Mouse (Mus musculus) hindlimb bud, embryonic 11.5 days (tissue): ENCODE data around the gene Ttc9c.

Experiments
- DNase-seq: peaks from one replicate; pipeline ENCODE4 v3.0.0-alpha.2; 2012; ENCODE audit warnings: low read depth, low spot score; ENCODE audit errors: extremely low spot score

The Ttc9c gene

DNA sequence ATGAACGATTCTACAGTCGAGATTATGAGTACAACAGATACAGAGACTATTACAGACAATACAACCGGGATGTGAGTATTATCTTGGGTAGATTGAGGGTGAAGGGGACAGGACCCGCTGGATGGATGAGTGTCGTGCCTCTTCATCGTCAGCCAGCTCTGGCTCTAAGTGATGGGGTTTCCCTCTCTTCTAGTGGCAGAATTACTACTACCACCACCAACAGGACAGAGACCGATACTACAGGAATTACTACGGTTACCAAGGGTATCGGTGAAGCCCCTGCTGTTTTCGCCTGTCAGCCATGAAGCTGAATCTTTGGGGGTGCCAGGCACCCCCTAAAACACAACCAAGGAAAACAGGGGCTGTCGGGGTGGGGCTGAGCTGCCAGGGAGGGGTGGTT lies 12.1 kb upstream of the Ttc9c start:
- no peak for DNase-seq

GRCm38 (mm10) chr19:8830664-8831063 lies 11.5 kb upstream of the Ttc9c start:
- DNase-seq = no peak

- DNase-seq = no peak
These were observed 10.5 kb upstream of the Ttc9c start, which contains the start of gene AC129217.1 for GRCm38 (mm10) chr19:8829660-8830059. TSS of gene AC129217.1 (plus strand) at chr19:8829773.

DNA sequence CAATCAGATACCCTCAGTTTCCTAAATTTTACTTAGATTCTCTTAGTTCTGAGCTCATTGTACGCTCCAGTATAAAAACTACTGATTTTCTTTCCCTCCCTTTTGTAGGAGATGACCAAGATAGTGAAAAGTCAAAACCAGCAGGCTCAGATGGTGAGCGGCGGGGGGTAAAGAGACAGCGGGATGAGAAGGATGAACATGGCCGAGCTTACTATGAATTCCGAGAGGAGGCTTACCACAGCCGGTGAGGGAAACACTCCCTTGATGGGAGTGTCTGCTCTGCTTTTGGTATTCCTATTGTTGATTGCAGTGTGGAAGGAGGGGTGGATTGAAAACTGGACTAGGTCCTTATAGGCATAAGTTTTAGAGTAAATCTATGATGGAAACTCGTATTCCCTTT lies 3.6 kb upstream of the Ttc9c start:
- no peak for DNase-seq

GRCm38 (mm10) chr19:8821146-8821545 lies 2.0 kb upstream of the Ttc9c start:
- DNase-seq = no peak

DNA sequence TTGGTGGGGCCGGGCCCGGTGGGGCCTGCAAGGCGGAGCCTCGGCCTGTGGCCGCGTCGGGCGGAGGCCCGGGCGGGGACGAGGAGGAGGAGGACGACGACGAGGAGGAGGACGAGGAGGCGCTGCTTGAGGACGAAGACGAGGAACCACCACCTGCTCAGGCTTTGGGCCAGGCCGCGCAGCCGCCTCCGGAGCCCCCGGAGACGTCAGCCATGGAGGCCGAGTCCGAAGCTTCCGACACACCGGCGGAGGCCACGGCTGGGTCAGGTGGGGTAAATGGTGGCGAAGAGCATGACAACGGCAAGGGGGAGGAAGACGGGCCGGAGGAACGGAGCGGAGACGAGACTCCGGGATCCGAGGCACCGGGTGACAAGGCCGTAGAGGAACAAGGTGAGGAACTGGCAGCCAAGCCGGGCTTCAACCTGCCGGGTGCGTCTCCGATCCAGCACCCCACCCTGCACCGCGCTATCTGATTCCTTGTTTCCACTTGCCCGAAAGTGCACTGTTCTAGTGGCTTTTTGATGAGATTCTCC lies 1.4 kb upstream of the Ttc9c start:
- DNase-seq = no peak

DNA sequence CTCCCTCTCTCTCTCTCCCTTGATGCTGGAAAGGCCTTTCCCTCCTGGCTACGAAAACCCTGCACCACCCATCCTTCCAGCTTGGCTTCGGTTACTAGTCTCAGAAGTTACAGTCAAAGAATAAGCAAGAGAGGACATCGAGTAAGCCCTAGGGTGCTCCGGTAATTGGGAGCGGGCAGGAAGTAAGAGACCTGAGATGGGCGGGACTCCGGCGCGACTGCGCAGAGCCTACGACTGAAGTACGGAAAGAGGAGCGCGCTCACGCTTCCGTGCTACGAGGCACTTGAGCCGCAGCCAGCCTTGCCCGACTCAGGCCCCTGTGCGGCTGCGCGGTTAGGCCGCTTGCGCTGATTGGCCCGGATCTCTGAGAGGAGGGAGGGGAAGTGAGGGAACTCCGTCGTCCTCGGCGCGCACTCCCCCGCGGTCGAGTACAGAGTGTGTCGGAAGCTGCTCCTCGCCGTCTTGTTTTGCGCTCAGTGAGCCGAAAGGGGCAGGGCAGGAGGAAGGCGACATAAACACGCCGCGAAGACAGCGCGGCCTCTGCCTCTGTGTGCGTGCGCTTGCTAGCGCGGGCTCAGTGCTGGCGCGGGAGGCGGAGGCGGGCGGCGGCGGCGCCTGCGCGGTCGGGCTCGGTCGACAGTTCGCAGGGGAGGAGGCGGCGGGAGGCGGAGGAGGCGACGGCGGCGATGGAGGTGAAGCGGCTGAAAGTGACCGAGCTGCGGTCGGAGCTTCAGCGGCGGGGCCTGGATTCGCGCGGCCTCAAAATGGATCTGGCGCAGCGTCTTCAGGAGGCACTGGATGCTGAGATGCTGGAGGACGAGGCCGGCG lies 677 bp upstream of the Ttc9c start, which contains the start of gene Hnrnpul2:
Gene Hnrnpul2, plus strand, starts transcription at position 415 of the 828 bp plus-strand sequence.
- peak; percentile 97 for DNase-seq

DNA sequence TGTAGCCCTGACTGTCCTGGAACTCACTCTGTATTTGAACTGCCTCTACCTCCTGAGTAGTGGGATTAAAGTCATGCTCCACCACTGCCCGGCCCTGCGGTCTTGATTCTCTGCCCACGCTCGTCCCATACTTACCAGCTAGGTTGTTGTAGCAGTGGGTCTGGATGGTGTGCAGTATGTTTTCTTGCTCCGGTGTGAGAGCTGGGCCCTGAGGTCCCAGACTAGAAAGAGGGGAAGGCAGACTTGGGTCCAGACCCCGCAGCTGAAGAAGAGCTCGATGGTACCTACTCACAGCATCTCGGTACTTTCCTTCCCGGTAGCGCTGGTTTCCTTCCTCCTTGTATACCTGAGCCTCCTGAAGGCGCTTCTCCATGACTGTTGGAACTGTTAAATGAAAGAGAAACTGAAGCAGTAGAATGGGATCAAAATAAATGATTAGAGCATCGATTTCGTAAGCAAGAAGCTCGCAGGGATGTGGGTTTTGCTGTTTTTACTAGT lies 783 bp downstream of the Ttc9c start:
- DNase-seq = no peak

DNA sequence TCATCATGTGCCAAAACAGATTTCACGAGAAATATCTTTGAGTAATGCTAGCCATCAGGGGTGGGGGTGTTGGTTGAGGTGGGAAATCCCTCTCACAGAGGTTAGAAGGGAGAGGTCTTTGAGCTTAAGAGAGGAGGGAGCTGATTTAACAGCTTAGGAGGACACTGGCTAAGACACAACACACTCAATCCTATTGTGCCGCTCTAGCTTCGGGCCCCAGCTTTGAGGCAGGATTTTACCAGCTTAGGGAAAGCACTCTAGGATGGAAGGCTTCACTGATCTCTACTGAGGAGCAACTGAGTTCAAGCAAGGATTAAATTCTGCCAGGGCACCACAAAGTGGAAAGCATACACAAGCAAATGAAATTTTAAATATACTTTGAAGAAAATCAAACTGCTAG lies 2.1 kb downstream of the Ttc9c start:
- DNase-seq = no peak

GRCm38 (mm10) chr19:8815812-8816211 lies 3.3 kb downstream of the Ttc9c start:
- DNase-seq = no peak

GRCm38 (mm10) chr19:8806810-8807209 lies 12.3 kb downstream of the Ttc9c start:
- DNase-seq = no peak

DNA sequence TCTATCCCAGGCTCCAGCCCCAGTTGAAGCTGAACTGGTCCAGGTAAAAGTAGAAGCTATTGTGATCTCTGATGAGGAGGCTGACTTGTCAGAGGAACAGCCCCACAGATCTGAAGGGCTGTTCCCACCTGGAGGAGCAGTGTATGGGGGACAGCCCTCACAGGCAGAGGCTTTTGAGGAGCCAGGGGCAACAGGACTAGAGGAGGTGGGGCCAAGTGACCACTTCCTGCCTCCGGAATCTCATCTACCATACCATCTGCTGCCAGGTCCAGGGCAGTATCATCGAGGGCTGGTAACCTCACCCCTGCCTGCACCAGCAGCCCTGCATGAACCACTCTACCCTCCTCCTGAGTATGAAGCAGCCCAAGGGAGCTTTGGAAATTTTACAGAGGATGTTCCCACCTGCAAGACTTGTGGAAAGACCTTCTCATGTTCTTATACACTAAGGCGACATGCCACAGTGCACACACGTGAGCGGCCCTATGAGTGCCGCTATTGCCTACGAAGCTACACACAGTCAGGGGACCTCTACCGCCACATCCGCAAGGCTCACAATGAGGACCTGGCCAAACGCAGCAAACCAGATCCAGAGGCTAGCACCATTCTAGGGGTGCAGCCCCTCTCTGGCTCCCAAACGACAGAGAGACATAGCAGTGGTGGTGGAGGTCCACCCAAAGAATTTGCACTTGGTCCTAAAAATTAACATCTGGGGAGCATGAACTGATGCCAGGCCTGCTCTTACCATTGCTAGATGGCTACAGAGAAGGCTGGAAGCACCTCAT lies 15.1 kb downstream of the Ttc9c start:
- DNase-seq = no peak

GRCm38 (mm10) chr19:8803204-8803780 lies 15.8 kb downstream of the Ttc9c start:
- DNase-seq = no peak

GRCm38 (mm10) chr19:8802130-8802821 lies 16.9 kb downstream of the Ttc9c start, which contains the start of gene Zbtb3:
TSS of gene Zbtb3 (plus strand) at chr19:8802555.
- DNase-seq = peak; percentile 95

DNA sequence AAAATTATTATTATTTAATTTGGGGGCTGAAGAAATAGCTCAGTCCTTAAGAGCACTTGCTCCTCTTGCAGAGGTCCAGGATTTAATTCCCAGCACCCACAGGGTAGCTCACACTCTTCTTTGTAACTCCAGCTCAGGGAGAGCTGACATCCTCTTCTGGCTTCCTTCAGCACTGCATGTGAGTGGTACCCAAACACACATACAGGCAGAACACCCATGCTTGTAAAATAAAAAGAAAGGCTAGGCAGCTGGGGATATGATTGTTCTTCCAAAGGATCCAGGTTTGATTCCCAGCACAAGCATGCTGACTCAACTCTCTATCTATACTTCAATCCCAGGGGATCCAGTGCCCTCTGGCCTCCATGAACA lies 20.2 kb downstream of the Ttc9c start:
- DNase-seq = no peak

DNA sequence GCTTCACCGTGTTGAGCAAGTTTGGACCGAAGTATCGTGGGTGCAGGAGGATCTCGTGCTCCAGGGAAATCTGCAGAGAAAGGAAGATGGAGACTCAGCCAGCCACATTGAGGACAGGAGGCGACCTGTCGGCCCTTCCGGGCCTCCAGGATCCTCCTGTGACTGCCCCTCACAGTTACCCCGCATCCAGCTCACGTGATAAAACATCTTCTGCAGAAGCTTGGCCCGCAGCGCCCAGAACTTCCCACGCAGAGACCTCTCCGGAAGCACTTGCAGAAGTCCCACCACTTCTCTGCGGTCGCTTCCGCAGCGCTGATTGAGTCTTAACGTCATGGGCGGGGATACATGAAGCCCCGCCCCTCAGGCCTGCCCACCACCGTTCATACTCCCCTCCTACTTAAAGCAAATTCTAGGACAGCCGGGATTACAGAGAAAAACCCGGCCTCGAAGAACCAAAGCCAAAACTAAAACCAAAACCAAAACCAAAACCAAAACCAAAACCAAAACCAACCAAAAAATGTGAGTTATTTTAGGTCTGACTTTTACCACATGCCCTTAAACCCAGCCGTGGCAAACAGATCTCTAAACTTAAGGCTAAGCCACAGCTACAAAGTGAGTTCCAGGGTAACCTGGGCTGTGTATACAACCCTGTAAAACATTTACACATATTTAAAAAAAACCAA lies 20.7 kb downstream of the Ttc9c start, which contains the start of gene Polr2g:
Gene Polr2g, minus strand, starts transcription at position 314 of the 683 bp plus-strand sequence.
- peak; percentile 86 for DNase-seq

GRCm38 (mm10) chr19:8790171-8790570 lies 29.0 kb downstream of the Ttc9c start:
- DNase-seq = no peak

- DNase-seq = no peak
These were observed 30.0 kb downstream of the Ttc9c start for GRCm38 (mm10) chr19:8789171-8789570.

DNA sequence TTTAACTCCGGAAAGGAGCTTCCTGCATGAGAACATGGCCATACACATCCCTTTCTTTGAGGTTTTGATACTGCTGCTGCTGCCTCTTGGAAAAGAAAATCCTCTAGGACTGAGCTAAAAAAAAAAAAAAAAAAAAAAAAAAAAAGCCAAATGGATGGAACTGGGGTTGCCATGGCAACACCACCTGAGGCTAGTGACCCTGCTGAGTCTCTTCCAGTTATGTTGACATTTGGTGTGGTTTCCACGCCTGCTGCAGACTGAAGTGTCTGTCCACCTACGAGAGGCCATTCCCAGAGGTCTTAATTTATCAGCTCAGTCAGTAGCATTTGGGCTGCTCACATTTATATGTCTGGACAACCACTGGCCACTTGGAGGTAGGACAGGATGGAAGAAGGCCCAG lies 30.6 kb downstream of the Ttc9c start:
- no peak for DNase-seq
